ENCODE assay signal across 9 mouse cellular contexts in genomic region chr2:126006088-126006487, GRCm38 (mm10). TPM values are rescaled to one million over a fixed set of nuclear protein-coding genes. Genes with fewer than 3 reads are reported as not detected.
DNase-seq lines count a peak whose midpoint lies in the region; ATAC-seq and TF ChIP-seq lines count a peak whose summit lies in the region.
"Had no signal": no experiment of that assay in that cellular context is flagged by ENCODE, and none has a peak within 500 bp of the region (broad histone marks: within the 10 kb centered on the region; RNA-seq: fewer than 3 reads in every experiment).

No protein-coding gene starts in this region.

- no peak overlapping the region for H3K4me3 ChIP-seq in thymus, adult 2 months (ENCODE audit: control insufficient read depth, insufficient read depth, low read length)
- H3K4me3 ChIP-seq in kidney, embryonic 16.5 days (ENCODE audit: low read length), result no peak overlapping the region
- H3K4me3 ChIP-seq in stomach, postnatal 0 days (ENCODE audit: low read depth, low read length), result no peak overlapping the region

- no peak overlapping the region for H3K9ac ChIP-seq in kidney, embryonic 16.5 days (replicated peaks; ENCODE audit: low read length)
- no peak overlapping the region for H3K9ac ChIP-seq in stomach, postnatal 0 days (ENCODE audit: low read length)

- TF ChIP-seq POLR2A in thymus, adult 2 months (IDR thresholded peaks at IDR 0.05; ENCODE audit: control insufficient read depth, extremely low read depth, insufficient read depth, low read length, poor library complexity), result no peak

- no peaks in the 10 kb centered on the region for H3K27me3 ChIP-seq in thymus, adult 2 months (ENCODE audit: control insufficient read depth, insufficient read depth, low read length)
- no peaks in the 10 kb centered on the region for H3K27me3 ChIP-seq in kidney, embryonic 16.5 days (ENCODE audit: insufficient read depth, low read length)
- H3K27me3 ChIP-seq in stomach, postnatal 0 days (ENCODE audit: control insufficient read depth, insufficient read depth, low read length), result no peaks in the 10 kb centered on the region

- intact Hi-C loops in gastrocnemius, postnatal 14 days (cut with DNase I; ENCODE audit: low total_unique reads), result loop anchor here (10.0 kb wide), 2 partner anchors 229 to 359 kb away; no protein-coding TSS in a partner anchor

- H3K36me3 ChIP-seq in thymus, adult 2 months (ENCODE audit: control insufficient read depth, insufficient read depth, low read length), result no peaks in the 10 kb centered on the region
- no peaks in the 10 kb centered on the region for H3K36me3 ChIP-seq in kidney, embryonic 16.5 days (ENCODE audit: insufficient read depth, low read length)
- H3K36me3 ChIP-seq in stomach, postnatal 0 days (ENCODE audit: control insufficient read depth, insufficient read depth, low read length), result no peaks in the 10 kb centered on the region

- H3K4me2 ChIP-seq in kidney, embryonic 16.5 days (replicated peaks; ENCODE audit: low read depth, low read length), result no peak overlapping the region
- H3K4me2 ChIP-seq in stomach, postnatal 0 days (replicated peaks; ENCODE audit: low read depth), result no peak overlapping the region

- TF ChIP-seq EP300 in stomach, postnatal 0 days (optimal IDR thresholded peaks at IDR 0.05), result no peak

- H3K4me1 ChIP-seq in thymus, adult 2 months (replicated peaks; ENCODE audit: control insufficient read depth, insufficient read depth, low read length), result no peaks in the 10 kb centered on the region
- H3K4me1 ChIP-seq in kidney, embryonic 16.5 days (ENCODE audit: insufficient read depth, low read length), result no peaks in the 10 kb centered on the region
- no peaks in the 10 kb centered on the region for H3K4me1 ChIP-seq in stomach, postnatal 0 days (replicated peaks; ENCODE audit: control insufficient read depth, insufficient read depth)

- H3K9me3 ChIP-seq in kidney, embryonic 16.5 days (ENCODE audit: low read length), result no peaks in the 10 kb centered on the region
- H3K9me3 ChIP-seq in stomach, postnatal 0 days (ENCODE audit: control insufficient read depth, low read length), result no peaks in the 10 kb centered on the region

- TF ChIP-seq CTCF in thymus, adult 2 months (IDR thresholded peaks at IDR 0.05; ENCODE audit: borderline replicate concordance, control insufficient read depth, extremely low read depth, insufficient read depth, low read length, poor library complexity), result no peak
- TF ChIP-seq CTCF in stomach, postnatal 0 days (IDR thresholded peaks at IDR 0.05; ENCODE audit: low read depth), result peak; percentile 81

- ATAC-seq in kidney, embryonic 16.5 days (ENCODE audit: low FRiP score, low TSS enrichment), result peak; percentile 63; the same call in 1 of the 2 replicates
- no peak for ATAC-seq in stomach, postnatal 0 days (ENCODE audit: low FRiP score, low TSS enrichment)

- DNase-seq in thymus, adult 2 months, result peak; percentile 43
- DNase-seq in thymus, adult 18-20 months, result no peak
- DNase-seq in cerebellum, postnatal 25 days, result peak; percentile 34 to 69
- peak; percentile 44 for DNase-seq in gastrocnemius, postnatal 14 days
- peak; percentile 48 for DNase-seq in liver
- DNase-seq in naive thymus-derived CD4-positive, alpha-beta T cell, adult 2 months (ENCODE audit: low read depth), result peak; percentile 31
- peak; percentile 49 for DNase-seq in stomach, postnatal 0 days (ENCODE audit: low spot score)

- H3K27ac ChIP-seq in thymus, adult 2 months (ENCODE audit: control insufficient read depth, insufficient read depth, low read length), result no peak overlapping the region
- no peak overlapping the region for H3K27ac ChIP-seq in kidney, embryonic 16.5 days (ENCODE audit: low read length)
- no peak overlapping the region for H3K27ac ChIP-seq in stomach, postnatal 0 days (replicated peaks)
- H3K27ac ChIP-seq: macrophage had no signal

- 54% methylated on average over 3 of the region's 3 CpGs for WGBS in thymus, adult 2 months
- WGBS in kidney, embryonic 16.5 days, result 42% methylated on average over 3 of the region's 3 CpGs
- WGBS in stomach, postnatal 0 days, result 28% methylated on average over 3 of the region's 3 CpGs

RNA-seq across cellular contexts. Expression of gene Fgf7, which starts 28.4 kb away (rescaled TPM):
- 0.49 and 0.70 TPM in 2 replicates for polyA plus RNA-seq in thymus, adult 2 months (2012; rRNA removed)
- total RNA-seq in gastrocnemius, postnatal 14 days (2021), result 1 to 10 TPM; 2.7 to 4.4 TPM
- polyA plus RNA-seq in kidney, embryonic 16.5 days (2015; fragmentation: Nextera tagmentation; extraction: Ambion mirVana), result 1.4 and 1.7 TPM in 2 replicates
- polyA plus RNA-seq in stomach, postnatal 0 days (2015; fragmentation: Nextera tagmentation; extraction: Ambion mirVana), result 4.3 and 5.5 TPM in 2 replicates

Comparison
In these comparisons a context has a peak if more than half of its experiments do, and no peak if none do; other contexts are left out.
1. DNase-seq: peak in thymus, adult 2 months (single experiment), cerebellum, postnatal 25 days (2 of 2), gastrocnemius, postnatal 14 days (single experiment), liver (single experiment), naive thymus-derived CD4-positive, alpha-beta T cell, adult 2 months (single experiment) and stomach, postnatal 0 days (single experiment); none in thymus, adult 18-20 months (0 of 2).